Mouse (Mus musculus): Measurements from ENCODE around the gene Cttnbp2nl.

DNA sequence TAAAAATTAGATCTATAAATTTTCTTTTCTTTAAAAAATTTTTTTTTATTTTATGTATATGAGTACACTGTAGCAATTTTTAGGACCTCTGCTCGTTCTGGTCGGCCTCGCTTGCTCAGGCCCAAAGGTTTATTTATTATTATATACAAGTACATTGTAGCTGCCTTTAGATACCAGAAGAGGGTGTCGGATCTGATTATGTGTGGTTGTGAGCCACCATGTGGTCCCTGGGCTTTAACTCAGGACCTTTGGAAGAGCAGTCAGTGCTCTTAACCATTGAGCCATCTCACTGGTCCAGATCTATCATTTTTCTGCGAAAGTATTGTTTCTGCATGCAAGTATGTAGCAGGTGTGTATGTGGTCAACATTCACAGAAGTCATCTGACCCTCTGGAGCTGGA is 18.3 kb upstream of the Cttnbp2nl start:
- no peak for TF ChIP-seq CTCF (conservative IDR thresholded peaks at IDR 0.05; ENCODE audit: insufficient read depth, insufficient read length, low read depth, low read length)
- TF ChIP-seq POLR2A (IDR thresholded peaks at IDR 0.05; ENCODE audit: low read depth, low read length): no peak

Measured in kidney, adult 2 months (tissue).